Mouse (Mus musculus) kidney, adult 2 months (tissue): ENCODE data around the gene Mog.

Source experiments
- CTCF ChIP-seq: fragments of 200-500 bp; conservative IDR thresholded peaks from 2 replicates; pipeline ENCODE4 v1.5.1; 2011; ENCODE audit warnings: low read depth, mild to moderate bottlenecking, control low read depth, low read length, moderate library complexity, mixed read lengths; ENCODE audit not compliant: insufficient read depth, insufficient read length
- POLR2A ChIP-seq: fragments of 200-500 bp; IDR thresholded peaks from one replicate; pipeline ENCODE4 v1.6.1; 2011; ENCODE audit warnings: low read depth, low read length, control low read depth

DNA sequence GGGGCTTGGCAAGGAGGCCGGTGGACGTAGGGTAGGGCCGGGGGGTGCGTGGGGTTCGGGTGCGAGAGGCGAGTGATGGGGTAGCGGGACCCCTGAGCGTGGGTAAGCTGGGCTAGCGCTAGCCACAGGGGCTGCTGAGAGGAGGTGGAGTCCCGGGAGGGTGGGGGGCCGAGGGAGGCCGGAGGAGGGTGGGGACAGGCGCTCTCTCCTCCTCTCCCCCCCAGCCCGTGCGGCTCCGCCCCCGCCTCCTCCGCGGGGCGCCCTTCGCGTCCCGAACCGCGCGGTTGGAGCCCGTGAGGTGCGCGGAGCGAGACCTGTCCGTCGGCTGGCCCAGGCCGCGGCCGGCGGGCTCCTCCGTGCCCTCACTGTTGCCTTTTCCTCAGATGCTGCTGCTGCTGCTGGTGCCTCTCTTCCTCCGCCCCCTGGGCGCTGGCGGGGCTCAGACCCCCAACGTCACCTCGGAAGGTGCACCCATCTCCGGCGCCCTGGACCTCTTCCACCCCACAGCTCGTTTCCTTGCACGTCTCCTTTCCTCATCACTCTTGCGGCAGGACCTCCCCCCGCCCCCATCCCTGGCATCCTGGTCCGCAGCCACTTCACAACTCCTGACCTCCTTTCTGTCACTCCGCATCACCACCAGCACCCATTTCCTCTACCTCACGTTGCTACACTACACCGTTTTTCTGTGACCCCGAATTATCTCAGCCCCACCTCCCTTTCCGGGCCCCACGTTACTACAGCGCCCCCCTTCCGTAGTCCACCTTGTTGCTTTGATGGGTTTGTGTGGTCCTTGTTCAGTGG lies 23.3 kb upstream of the Mog start:
- TF ChIP-seq POLR2A, result no peak
- no peak for TF ChIP-seq CTCF
